Mouse (Mus musculus) cortical plate, adult 2 months (tissue): Measurements from ENCODE around the gene Catsperg1. TPM values are rescaled to one million over a fixed set of nuclear protein-coding genes. Genes with fewer than 3 reads are reported as not detected.
A peak's percentile ranks its signal among the peaks of the same experiment; 100 is the strongest.
"Not testable (repeated sequence)": the region's sequence is repeated elsewhere in the genome, so short reads cannot be mapped to it uniquely, and the experiment has no call there.

Source experiments
- H3K27ac ChIP-seq: fragments of 200-500 bp; 2 replicates; pipeline ENCODE4 v1.5.1; 2012; ENCODE audit warnings: low read length, control low read depth, inconsistent platforms; ENCODE audit not compliant: insufficient read depth
- H3K4me1 ChIP-seq: fragments of 200-500 bp; 2 replicates; pipeline ENCODE4 v1.6.1; 2011; ENCODE audit warnings: low read length; ENCODE audit not compliant: control insufficient read depth, insufficient read depth
- H3K4me3 ChIP-seq: fragments of 200-500 bp; 2 replicates; pipeline ENCODE4 v1.5.1; 2011; ENCODE audit warnings: mild to moderate bottlenecking, low read length, control low read depth; ENCODE audit not compliant: insufficient read depth
- CTCF ChIP-seq: fragments of 200-500 bp; IDR thresholded peaks from 2 replicates; pipeline ENCODE4 v1.5.1; 2011; ENCODE audit warnings: mild to moderate bottlenecking, control low read depth, low read length; ENCODE audit not compliant: insufficient read depth; ENCODE audit errors: extremely low read depth
- POLR2A ChIP-seq: fragments of 200-500 bp; IDR thresholded peaks from 2 replicates; pipeline ENCODE4 v1.6.1; 2011; ENCODE audit warnings: mild to moderate bottlenecking, low read length, control low read depth; ENCODE audit not compliant: insufficient read depth; ENCODE audit errors: extremely low read depth
- polyA plus RNA-seq: library from polyadenylated mRNA; depleted of rRNA; stranded (reverse); fragments of >200 nt; gene quantifications from 2 replicates; pipeline ENCODE4 v1.2.3, GENCODE M21; 2012

Gene Catsperg1
- polyA plus RNA-seq, 1 experiment, result 2.3 TPM

- no peaks in the 10 kb centered on the region for H3K4me1 ChIP-seq
- H3K27ac ChIP-seq, result no peak overlapping the region
- TF ChIP-seq CTCF (peak; percentile 67), POLR2A (no peak)
- no peak overlapping the region for H3K4me3 ChIP-seq
Measured at GRCm38 (mm10) chr7:29247314-29247700, 33.5 kb upstream of the Catsperg1 start.

DNA sequence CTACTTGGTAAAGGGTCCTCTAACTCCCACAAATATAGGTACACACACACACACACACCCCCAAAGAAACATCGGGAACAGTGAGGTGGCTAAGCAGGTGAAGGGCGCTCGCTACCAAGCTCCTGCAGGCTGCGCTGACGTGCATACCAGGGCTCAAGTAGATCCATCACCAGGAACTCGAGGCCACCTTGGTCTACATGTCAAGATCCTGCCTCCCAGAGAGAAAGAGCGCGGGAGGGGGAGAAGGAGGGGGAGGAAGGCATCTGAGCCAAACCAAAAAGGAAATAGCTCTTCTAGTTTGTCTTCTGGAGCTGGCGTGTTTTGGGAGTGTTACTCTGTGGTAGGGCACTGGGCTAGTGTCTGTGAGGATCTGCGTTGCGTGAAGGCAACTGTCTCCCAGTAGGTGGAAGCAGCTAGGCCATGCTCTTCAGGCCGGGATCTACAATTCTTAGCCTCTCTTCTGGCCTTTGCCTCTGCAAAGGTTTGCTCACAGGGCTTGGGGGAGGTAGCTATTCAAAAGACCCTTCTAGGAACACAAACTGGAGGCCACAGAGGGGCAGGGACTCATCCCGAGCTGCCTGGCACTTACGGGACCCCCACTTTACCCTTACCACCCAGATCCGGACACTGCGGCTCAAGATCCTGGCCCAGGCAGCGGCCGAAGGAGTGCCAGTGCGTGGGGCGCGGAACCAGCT is 32.9 kb upstream of the Catsperg1 start:
- no peak overlapping the region for H3K27ac ChIP-seq
- H3K4me1 ChIP-seq, result no peaks in the 10 kb centered on the region
- TF ChIP-seq POLR2A (no peak), CTCF (no peak)
- no peak overlapping the region for H3K4me3 ChIP-seq

DNA sequence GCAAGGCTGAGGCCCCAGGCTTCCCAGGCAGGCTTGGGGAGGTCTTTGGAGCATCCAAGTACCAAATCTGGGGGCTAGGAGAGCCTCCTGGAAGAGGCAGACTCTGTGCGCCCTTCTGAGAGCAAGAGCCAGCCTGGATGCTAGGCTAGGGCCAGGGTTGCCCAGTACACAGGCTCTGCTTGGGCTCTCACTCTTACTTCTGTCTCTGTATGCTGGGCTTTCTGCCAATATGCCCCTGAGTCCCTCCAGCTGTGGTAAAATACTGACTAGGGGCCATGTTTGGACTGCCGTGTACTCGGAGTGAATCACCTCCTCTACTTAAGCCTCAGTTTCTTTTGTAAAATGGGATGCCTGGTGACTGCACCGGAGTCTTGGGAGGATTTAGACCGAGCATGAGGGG is 32.2 kb upstream of the Catsperg1 start:
- no peak for TF ChIP-seq CTCF
- no peak for TF ChIP-seq POLR2A
- H3K4me1 ChIP-seq, result no peaks in the 10 kb centered on the region

DNA sequence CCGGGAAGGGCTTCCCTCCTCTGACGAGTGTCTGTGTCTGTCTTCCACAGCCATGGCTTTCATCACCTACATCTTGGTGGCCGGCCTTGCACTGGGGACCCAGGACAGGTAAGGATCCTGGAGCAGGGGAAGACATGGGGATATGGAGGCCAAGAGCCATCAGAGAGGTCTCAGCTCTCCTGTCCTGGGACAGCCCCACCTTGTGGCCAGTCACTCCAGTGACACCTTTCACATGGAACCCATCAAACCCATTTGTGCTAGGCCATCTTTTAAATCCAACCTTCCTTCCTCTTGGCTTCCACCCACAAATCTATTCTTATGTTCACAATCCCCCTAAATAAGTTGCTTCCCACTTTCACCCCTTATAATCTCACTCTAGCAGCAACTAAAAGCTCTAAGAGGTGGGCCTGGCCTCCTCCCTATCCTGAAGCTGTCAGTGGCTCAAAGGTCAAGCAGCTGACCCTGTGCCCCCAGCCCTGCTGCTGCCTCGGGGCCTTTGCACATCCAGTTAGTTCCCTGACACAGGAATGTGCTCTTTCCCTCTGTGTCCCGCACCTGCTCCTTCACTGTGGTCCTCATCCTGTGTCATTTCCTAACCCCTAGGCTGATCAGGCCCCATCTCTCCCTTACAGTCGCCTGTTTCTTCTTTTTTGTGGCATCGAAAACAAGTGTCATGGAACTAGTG is 31.0 kb upstream of the Catsperg1 start:
- Histone ChIP-seq H3K27ac (no peak overlapping the region), H3K4me3 (no peak overlapping the region), H3K4me1 (no peaks in the 10 kb centered on the region)
- TF ChIP-seq CTCF (peak; percentile 35), POLR2A (no peak)

More for the DNA sequence above, 32.2 kb upstream of the Catsperg1 start:
- no peak overlapping the region for H3K27ac ChIP-seq
- H3K4me3 ChIP-seq, result no peak overlapping the region

- peak within 1 kb of the TSS; percentile 51 for H3K4me3 ChIP-seq
- TF ChIP-seq POLR2A (peak; percentile 97), CTCF (no peak)
- no peaks in the 10 kb centered on the region for H3K4me1 ChIP-seq
- no peak within 1 kb of the TSS for H3K27ac ChIP-seq
Measured at GRCm38 (mm10) chr7:29238019-29238967, 24.5 kb upstream of the Catsperg1 start, which contains the start of gene Yif1b. Yif1b (plus strand) TSS chr7:29238329.

- H3K4me3 ChIP-seq, result peak overlapping the region; percentile 51
- H3K27ac ChIP-seq, H3K4me1 ChIP-seq: not testable (repeated sequence)
Measured at GRCm38 (mm10) chr7:29237596-29237995, 23.8 kb upstream of the Catsperg1 start.

GRCm38 (mm10) chr7:29236593-29236992 is 22.8 kb upstream of the Catsperg1 start:
- H3K4me1 ChIP-seq, result no peaks in the 10 kb centered on the region
- no peak overlapping the region for H3K4me3 ChIP-seq
- no peak overlapping the region for H3K27ac ChIP-seq
- TF ChIP-seq CTCF, result no peak
- TF ChIP-seq POLR2A, result no peak

DNA sequence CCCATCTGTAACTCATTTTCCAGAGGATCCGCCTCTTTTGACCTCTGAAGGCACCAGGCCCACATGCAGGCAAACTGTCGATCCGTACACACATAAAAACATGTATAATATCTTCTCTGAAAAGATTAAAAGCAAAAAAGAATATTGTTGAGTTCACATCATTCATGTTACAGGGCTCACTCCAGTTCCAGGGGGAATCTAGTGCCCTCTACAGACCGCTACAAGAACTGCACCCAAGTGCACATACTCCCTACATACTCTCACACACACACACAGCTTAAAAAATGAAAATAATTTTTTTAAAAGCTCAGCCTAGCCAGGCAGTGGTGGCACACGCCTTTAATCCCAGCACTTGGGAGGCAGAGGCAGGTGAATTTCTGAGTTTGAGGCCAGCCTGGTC is 20.8 kb upstream of the Catsperg1 start:
- no peak for TF ChIP-seq POLR2A
- 0 out of 2 replicates have a peak, but pooled peaks have one; percentile 16 for TF ChIP-seq CTCF
- Histone ChIP-seq H3K4me1 (no peaks in the 10 kb centered on the region), H3K27ac (no peak overlapping the region), H3K4me3 (no peak overlapping the region)

GRCm38 (mm10) chr7:29233745-29234144 is 19.9 kb upstream of the Catsperg1 start:
- no peak overlapping the region for H3K27ac ChIP-seq
- no peak for TF ChIP-seq CTCF
- no peak for TF ChIP-seq POLR2A
- H3K4me1 ChIP-seq, result no peaks in the 10 kb centered on the region
- no peak overlapping the region for H3K4me3 ChIP-seq
